Mouse (Mus musculus) cerebellum, postnatal 4 days (tissue): Measurements from ENCODE around the gene Apol7b.

Source experiments
- DNase-seq, 2 experiments: peaks; one replicate each; pipeline ENCODE4 v3.0.0; 2022; ENCODE audit warnings: low spot score in 2 of 2, mixed read lengths in 1 of 2

Gene Apol7b

GRCm38 (mm10) chr15:77384340-77385030 is 62.8 kb downstream of the Apol7b start:
- no peak for DNase-seq

DNA sequence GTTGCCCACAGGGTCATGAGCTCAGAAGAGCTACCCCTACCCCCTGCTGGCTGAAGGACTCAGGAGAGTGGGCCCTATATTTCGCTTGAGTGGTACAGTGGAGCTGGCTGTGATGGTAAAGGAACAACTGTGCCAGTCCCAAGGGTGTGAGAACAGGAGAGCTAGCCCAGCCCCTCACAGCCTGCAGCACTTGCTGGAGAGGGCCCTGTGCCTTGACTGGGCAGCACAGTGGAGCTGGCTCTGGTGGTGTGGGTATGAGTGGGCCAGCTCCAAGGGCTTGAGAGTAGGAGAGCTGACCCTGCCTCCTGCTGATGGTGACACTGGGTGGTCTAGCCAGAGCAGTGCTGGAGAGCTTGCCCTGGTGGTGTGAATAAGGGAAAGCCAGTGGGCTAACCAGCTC is 64.4 kb downstream of the Apol7b start:
- no peak for DNase-seq

- no peak for DNase-seq
Measured at GRCm38 (mm10) chr15:77382271-77382850, 64.9 kb downstream of the Apol7b start.

- no peak for DNase-seq
Measured at GRCm38 (mm10) chr15:77381481-77381880, 65.8 kb downstream of the Apol7b start.

DNA sequence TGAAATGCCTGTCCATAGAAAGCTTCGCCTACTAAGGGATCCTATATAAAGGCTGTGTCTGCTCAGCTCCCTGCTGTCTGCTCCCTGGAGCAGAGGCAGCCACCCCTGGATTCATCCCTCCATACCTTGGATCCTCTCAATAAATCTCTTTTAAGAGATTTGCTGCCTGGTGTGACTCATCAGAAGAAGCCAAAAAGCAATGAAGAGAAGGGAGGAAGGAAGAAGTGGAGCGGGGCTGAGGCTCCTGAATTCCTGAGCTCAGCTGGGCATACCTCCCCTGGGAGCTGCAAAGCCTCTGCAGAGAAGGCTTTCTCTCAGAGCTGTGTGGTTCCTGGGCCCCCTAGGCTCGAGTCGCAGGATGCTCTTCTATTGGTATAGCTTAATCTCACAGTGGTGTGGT is 67.4 kb downstream of the Apol7b start:
- no peak for DNase-seq

- no peak for DNase-seq
Measured at GRCm38 (mm10) chr15:77377419-77377818, 69.9 kb downstream of the Apol7b start.

- peak in 1 of 2 experiments; percentile 52 for DNase-seq
Measured at GRCm38 (mm10) chr15:77376920-77377319, 70.4 kb downstream of the Apol7b start.
